Mouse (Mus musculus) adrenal gland, adult (tissue): ENCODE measurements around the gene Sytl1.

ENCODE experiments used
- DNase-seq, 2 experiments: peaks; one replicate each; pipeline ENCODE4 v3.0.0; 2022 to 2023; ENCODE audit warnings: low spot score in 1 of 2; ENCODE audit not compliant: inconsistent age in 2 of 2

The Sytl1 gene

DNA sequence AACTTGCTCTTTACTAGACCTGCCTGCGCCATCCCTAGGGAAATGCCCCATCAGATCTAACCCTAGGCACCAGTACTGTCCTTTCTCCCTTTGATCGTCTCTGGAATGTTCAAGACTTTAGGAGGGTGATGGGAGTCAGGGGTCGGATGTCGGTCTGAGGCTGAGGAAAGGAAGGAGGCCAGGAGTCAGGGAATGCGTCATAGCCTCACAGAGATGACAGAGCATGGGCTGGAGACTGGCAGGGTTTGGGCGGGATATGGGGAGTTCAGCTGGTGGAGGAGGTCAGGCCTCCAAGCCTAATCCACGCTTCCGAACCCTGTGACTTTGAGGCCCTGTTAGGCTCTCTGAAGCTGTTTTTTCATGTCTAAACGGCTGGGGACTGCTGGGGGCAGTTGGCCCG is 49.3 kb downstream of the Sytl1 start:
- DNase-seq = no peak

DNA sequence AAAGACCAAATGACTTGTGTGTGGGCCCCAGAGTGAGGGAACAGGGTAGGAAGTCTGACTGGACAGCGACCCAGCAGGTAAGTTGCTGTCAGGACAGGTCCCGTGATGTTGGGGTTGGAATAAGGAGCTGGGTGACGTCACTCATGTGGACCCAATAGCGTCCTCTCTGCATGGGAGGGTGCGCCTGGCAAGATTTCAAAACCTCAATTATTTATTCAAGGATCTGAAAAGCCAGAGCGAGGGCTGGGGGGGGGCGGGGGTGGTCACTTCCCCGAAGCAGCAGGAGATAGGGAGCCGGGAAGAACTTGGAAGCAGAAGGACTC is 49.7 kb downstream of the Sytl1 start:
- no peak for DNase-seq

DNA sequence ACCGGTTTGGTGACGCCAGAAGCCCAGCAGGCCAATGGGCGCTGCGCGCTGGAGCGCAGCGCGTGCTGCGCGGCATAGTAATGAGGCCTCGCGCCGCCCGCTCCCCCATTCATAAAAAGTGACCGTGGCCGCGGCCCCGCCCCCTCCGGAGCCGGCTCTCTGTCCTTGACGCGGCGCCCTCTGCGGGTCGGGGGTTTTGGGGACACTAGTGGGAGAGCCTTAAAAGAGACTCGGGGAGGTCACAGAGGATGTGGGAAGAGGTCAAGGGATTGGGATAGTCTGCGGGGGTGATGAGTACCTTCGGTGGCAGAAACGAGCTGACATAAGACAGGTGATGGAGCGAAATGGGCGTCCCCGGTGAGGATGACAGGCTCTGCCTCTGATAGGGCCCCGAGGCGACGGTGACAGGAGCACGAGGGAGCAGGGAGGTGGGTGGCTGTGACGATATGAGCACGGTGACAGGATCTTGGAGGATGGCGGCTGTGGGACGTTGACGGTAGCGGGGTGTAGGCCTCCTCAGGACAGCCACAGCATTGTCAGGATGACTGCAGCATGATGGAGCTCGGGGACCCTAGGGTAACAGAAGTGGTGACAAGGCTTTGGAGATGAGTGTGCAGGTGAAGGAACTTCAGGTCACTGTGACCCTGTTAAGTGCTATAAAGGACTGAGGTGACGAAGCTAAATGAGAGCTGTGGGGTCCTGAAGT is 50.2 kb downstream of the Sytl1 start:
- DNase-seq = peak; percentile 84 to 91

DNA sequence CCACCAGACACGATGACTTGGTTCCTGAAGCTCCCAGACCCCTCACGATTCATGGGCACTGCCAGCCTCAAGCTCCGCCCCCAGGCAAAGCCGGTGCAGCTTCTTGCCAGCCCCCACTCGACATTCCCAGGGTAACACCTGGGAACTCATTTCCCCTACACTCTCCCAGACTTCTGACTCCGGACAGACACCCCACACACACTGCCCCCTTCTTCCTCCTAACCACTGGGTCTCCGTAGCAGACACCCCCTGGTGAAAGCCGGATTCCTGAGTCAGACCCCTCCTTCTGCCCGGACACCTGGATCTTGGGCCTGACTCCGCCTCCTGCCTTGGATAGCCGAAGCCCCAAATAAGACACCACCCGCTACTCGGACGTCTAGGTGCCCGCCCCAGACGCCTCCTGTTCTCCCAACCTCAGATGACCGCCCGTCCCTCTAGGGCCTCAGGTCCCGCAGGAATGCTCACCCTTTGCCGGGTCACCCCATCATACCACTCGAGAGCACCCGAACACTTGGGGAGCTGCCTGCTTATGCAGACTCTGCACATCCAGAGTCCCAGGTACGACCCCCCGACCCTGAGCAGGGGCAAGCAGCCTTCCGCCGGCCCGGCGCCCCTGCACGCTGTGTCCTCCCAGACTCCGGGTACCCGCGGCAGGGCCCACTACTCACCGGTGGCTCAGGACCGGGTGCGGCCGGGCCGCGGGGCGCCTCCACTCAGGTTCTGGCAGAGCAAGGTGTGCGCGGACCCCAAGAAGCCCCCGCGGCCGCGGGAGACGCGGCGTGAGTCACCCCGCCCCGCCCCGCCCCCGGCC is 51.0 kb downstream of the Sytl1 start, which contains the start of the genes Cd164l2 and Gpr3:
TSS of gene Cd164l2 (plus strand) at position 381 of the 811 bp plus-strand sequence.
TSS of gene Gpr3 (minus strand) at position 786 of the 811 bp plus-strand sequence.
- DNase-seq = no peak

DNA sequence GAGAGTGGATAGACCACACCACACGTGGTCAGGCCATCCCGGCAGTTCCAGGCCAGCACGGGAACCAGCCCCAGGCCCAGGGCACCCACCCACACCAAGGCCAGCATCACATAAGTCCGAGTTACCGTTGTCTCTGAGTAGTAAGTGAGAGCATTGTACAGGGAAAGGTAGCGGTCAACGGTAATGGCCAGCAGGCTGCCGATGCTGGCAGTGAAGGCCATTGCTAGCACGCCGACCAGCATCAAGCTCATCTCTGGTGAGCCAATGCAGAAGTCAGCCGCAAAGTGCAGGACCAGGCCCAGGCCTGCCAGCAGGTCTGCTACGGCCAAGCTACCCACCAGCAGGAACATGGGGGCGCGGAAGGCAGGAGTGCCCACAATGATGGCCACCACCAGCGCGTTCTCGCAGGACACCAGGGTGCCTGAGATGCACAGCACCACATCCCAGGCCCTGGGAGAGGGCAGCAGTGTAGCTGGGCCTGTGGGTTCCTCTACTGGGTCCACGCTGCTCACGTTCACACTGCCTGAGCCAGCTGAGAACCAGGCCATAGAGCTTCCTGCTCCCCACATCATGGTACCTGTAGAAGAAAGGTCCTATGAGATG is 52.0 kb downstream of the Sytl1 start:
- DNase-seq = no peak

DNA sequence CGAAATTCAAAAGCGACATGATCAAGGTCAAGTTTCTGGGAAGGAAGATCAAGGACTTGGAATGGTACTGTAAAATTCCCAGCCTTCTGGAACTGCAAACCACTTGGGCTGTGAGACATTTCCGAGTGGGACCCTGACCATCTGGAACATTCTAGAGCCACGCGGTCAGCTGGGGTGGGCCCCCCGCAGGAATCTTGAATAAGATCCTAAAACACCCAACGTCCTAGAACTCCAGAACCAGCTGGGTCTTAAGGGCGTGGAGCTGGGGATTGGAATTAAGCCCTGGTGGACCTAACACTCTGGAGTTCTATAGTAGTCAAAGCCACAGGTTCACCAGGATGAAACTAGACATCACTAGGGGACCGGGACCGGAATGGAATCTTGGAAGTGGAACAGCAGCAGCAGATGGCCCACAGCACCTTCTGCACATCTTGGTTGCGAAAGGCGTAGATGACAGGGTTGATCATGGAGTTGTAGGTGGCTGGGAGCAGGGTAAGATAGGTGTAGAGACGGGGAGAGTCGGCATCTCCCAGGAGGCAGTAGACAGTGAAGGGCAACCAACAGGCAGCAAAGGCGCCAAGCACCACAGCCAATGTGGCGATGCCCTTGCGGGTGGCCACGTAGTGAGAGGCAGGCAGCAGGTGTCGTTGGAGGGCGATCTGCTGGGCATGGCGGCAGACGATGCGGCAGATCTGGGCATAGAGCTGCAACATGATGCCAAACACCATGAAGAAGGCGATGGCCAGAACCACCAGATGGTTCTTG is 52.7 kb downstream of the Sytl1 start:
- DNase-seq = no peak

DNA sequence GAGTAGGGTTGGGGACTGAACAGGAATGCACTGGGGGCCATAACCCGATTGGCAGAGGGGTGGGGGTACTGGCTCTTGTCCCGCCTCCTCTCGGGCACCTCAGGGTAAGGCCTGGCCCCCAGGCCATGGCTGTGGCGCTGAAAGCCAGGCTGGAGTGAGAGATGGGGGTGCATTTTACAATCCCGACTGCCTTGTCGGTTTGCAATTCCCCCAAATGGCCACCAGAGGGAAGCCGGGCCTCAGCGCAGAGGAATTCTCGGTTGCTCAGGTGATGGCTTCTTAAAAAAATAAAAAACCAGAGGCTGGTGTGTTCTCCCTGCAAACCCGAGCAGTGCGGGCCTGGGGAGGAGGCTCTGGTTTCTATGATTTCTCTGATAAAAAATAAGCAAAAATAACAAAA is 53.5 kb downstream of the Sytl1 start:
- peak; percentile 55 to 79 for DNase-seq

DNA sequence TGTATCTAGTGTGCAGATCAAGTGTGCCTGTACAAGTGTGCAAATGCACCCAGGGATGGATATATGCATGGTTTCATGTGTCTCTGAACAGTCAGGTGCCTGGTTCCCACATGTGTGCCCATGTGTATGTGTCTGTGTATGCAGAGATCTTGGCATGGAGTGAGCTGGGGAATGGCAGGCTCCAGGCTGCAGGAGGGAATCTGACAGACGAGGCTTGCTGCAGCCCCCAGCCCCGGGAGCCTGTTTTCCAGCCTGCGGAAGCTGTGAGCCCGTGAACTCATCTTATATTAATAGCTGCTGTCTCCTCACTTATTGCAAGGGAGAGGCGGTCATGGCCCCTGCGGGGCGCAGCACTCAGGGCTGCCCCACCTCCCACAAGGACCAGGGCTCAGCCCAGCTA is 58.5 kb downstream of the Sytl1 start:
- no peak for DNase-seq

DNA sequence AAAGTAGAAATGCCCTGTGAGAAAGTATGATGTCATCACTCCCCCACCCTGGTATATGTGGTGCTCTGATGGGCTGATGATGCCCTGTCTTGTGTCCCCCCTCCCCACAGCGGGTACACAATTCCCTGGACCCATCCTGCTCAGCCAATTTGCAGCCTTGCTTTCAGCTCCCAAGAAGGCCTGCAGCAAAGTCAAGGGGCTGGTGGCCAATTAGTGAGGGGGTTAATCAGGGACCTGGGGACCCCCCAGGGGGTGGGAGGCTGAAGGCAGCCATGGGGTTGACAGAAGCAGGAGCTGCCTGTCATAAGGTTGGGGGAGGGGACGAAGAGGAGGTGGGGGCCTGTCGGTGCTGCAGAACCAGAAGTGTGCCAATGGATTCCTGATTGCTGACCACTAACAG is 59.3 kb downstream of the Sytl1 start:
- no peak for DNase-seq
